Mouse (Mus musculus) neural tube, embryonic 11.5 days (tissue): ENCODE measurements at regions not wholly inside any gene's neighbourhood (a gene's known extent, or its start where the extent isn't known, plus 50 kb on each side); places are given as distances from the start of the nearest gene placed in this dataset.

Source experiments
- ATAC-seq: fragments of 200-750 bp; cut with Nextera tagmentation; 2 replicates; pipeline ENCODE4 v1.8.0; 2017; ENCODE audit warnings: moderate number of reproducible peaks, mild to moderate bottlenecking, moderate TSS enrichment, moderate library complexity; ENCODE audit not compliant: insufficient read depth, low FRiP score, low TSS enrichment
- DNase-seq: peaks from one replicate; pipeline ENCODE4 v3.0.0-alpha.2; 2015; ENCODE audit warnings: low spot score
- H3K27ac ChIP-seq: fragments of 300-500 bp; sonication (generic); 2 replicates; pipeline ENCODE4 v1.5.1; 2014; ENCODE audit warnings: low read depth, mild to moderate bottlenecking, low read length
- H3K27me3 ChIP-seq: fragments of 300-500 bp; sonication (generic); 2 replicates; pipeline ENCODE4 v1.6.1; 2014; ENCODE audit warnings: mild to moderate bottlenecking, low read length, mixed read lengths; ENCODE audit not compliant: control insufficient read depth, insufficient read depth
- H3K36me3 ChIP-seq: fragments of 300-500 bp; sonication (generic); 2 replicates; pipeline ENCODE4 v1.6.1; 2014; ENCODE audit warnings: mild to moderate bottlenecking, low read length, moderate library complexity, mixed read lengths; ENCODE audit not compliant: control insufficient read depth, insufficient read depth
- H3K4me1 ChIP-seq: fragments of 300-500 bp; sonication (generic); 2 replicates; pipeline ENCODE4 v1.6.1; 2014; ENCODE audit warnings: low read length, mixed read lengths; ENCODE audit not compliant: control insufficient read depth, insufficient read depth
- H3K4me2 ChIP-seq: fragments of 300-500 bp; sonication (generic); 2 replicates; pipeline ENCODE4 v1.6.1; 2014; ENCODE audit warnings: low read depth, mild to moderate bottlenecking, moderate library complexity
- H3K4me3 ChIP-seq: fragments of 300-500 bp; sonication (generic); 2 replicates; pipeline ENCODE4 v1.5.1; 2014; ENCODE audit warnings: low read depth, low read length
- H3K9ac ChIP-seq: fragments of 300-500 bp; sonication (generic); 2 replicates; pipeline ENCODE4 v1.6.1; 2014; ENCODE audit warnings: mild to moderate bottlenecking, low read length
- H3K9me3 ChIP-seq: fragments of 300-500 bp; sonication (generic); 2 replicates; pipeline ENCODE4 v1.6.1; 2016; ENCODE audit warnings: low read length; ENCODE audit not compliant: control insufficient read depth
- WGBS: fragments of 180-500 bp; shearing (Covaris S2); extraction: QIAGEN DNeasy Blood & Tissue Kit; methylation state at CpG from one replicate; pipeline ENCODE4 v1.1.7; 2014; 5-methylcytosine and 5-hydroxymethylcytosine counted together

- no peak overlapping the region for H3K4me2 ChIP-seq
- H3K4me3 ChIP-seq = no peak overlapping the region
- H3K9ac ChIP-seq = no peak overlapping the region
- H3K9me3 ChIP-seq = no peaks in the 10 kb centered on the region
- WGBS = 88% methylated on average over 7 of the region's 8 CpGs
- ATAC-seq (no peak), DNase-seq (no peak)
- H3K27me3 ChIP-seq = no peaks in the 10 kb centered on the region
- H3K4me1 ChIP-seq = no peaks in the 10 kb centered on the region
- no peaks in the 10 kb centered on the region for H3K36me3 ChIP-seq
- H3K27ac ChIP-seq = no peak overlapping the region
Observed at GRCm38 (mm10) chr13:97463798-97464197, 222.9 kb downstream of the Enc1 start.

- ATAC-seq = no peak
- no peak overlapping the region for H3K4me3 ChIP-seq
- no peaks in the 10 kb centered on the region for H3K4me1 ChIP-seq
- no peaks in the 10 kb centered on the region for H3K27me3 ChIP-seq
- no peaks in the 10 kb centered on the region for H3K9me3 ChIP-seq
- no peak for DNase-seq
- no peak overlapping the region for H3K9ac ChIP-seq
- 94% methylated on average over 2 of the region's 2 CpGs for WGBS
- H3K27ac ChIP-seq = no peak overlapping the region
- no peak overlapping the region for H3K4me2 ChIP-seq
- H3K36me3 ChIP-seq = no peaks in the 10 kb centered on the region
Observed at GRCm38 (mm10) chr13:97462884-97463235, 222.0 kb downstream of the Enc1 start.

GRCm38 (mm10) chr13:97462110-97462883 is 221.4 kb downstream of the Enc1 start:
- no peak overlapping the region for H3K9ac ChIP-seq
- no peaks in the 10 kb centered on the region for H3K4me1 ChIP-seq
- no peaks in the 10 kb centered on the region for H3K27me3 ChIP-seq
- no peak overlapping the region for H3K4me2 ChIP-seq
- no peak overlapping the region for H3K27ac ChIP-seq
- 89% methylated on average over 13 of the region's 13 CpGs for WGBS
- no peaks in the 10 kb centered on the region for H3K36me3 ChIP-seq
- no peaks in the 10 kb centered on the region for H3K9me3 ChIP-seq
- ATAC-seq (no peak), DNase-seq (no peak)
- H3K4me3 ChIP-seq = no peak overlapping the region

- no peaks in the 10 kb centered on the region for H3K9me3 ChIP-seq
- H3K4me1 ChIP-seq = no peaks in the 10 kb centered on the region
- ATAC-seq (no peak), DNase-seq (no peak)
- no peak overlapping the region for H3K27ac ChIP-seq
- H3K36me3 ChIP-seq = no peaks in the 10 kb centered on the region
- H3K27me3 ChIP-seq = no peaks in the 10 kb centered on the region
- H3K9ac ChIP-seq = no peak overlapping the region
- WGBS = 91% methylated on average over 4 of the region's 4 CpGs
- no peak overlapping the region for H3K4me2 ChIP-seq
- H3K4me3 ChIP-seq = no peak overlapping the region
Observed at GRCm38 (mm10) chr13:97461207-97461606, 220.3 kb downstream of the Enc1 start.

- no peaks in the 10 kb centered on the region for H3K9me3 ChIP-seq
- 90% methylated on average over 7 of the region's 7 CpGs for WGBS
- H3K4me2 ChIP-seq = no peak overlapping the region
- H3K4me1 ChIP-seq = no peaks in the 10 kb centered on the region
- H3K4me3 ChIP-seq = no peak overlapping the region
- H3K36me3 ChIP-seq = no peaks in the 10 kb centered on the region
- no peaks in the 10 kb centered on the region for H3K27me3 ChIP-seq
- H3K27ac ChIP-seq = no peak overlapping the region
- no peak overlapping the region for H3K9ac ChIP-seq
- no peak for ATAC-seq
- DNase-seq = no peak
Observed at GRCm38 (mm10) chr13:97459106-97459505, 218.2 kb downstream of the Enc1 start.

- no peak for DNase-seq
- WGBS = 59% methylated on average over 6 of the region's 6 CpGs
Observed at GRCm38 (mm10) chr13:97455961-97456360, 215.1 kb downstream of the Enc1 start.

GRCm38 (mm10) chr13:97454715-97455114 is 213.8 kb downstream of the Enc1 start:
- Histone ChIP-seq H3K4me2 (no peak overlapping the region), H3K36me3 (no peaks in the 10 kb centered on the region), H3K27ac (no peak overlapping the region), H3K27me3 (no peaks in the 10 kb centered on the region), H3K9ac (no peak overlapping the region), H3K4me3 (no peak overlapping the region), H3K4me1 (peaks cover 7% of the 10 kb centered on the region; the same call in 1 of the 2 replicates), H3K9me3 (no peaks in the 10 kb centered on the region)
- WGBS = 71% methylated on average over 8 of the region's 8 CpGs
- ATAC-seq (no peak), DNase-seq (no peak)

More at GRCm38 (mm10) chr13:97455961-97456360, 215.1 kb downstream of the Enc1 start:
- H3K4me2 ChIP-seq = no peak overlapping the region
- H3K9me3 ChIP-seq = no peaks in the 10 kb centered on the region
- H3K36me3 ChIP-seq = no peaks in the 10 kb centered on the region
- H3K9ac ChIP-seq = no peak overlapping the region
- no peak overlapping the region for H3K4me3 ChIP-seq
- H3K27ac ChIP-seq = no peak overlapping the region
- H3K4me1 ChIP-seq = peaks cover 7% of the 10 kb centered on the region; the same call in 1 of the 2 replicates
- H3K27me3 ChIP-seq = no peaks in the 10 kb centered on the region
- ATAC-seq = no peak

GRCm38 (mm10) chr13:97453469-97453868 is 212.6 kb downstream of the Enc1 start:
- Histone ChIP-seq H3K4me1 (peaks cover 7% of the 10 kb centered on the region; the same call in 1 of the 2 replicates), H3K9me3 (no peaks in the 10 kb centered on the region), H3K4me3 (no peak overlapping the region), H3K9ac (no peak overlapping the region), H3K27me3 (no peaks in the 10 kb centered on the region), H3K36me3 (no peaks in the 10 kb centered on the region), H3K4me2 (no peak overlapping the region), H3K27ac (no peak overlapping the region)
- WGBS = 30% methylated on average over 6 of the region's 6 CpGs
- ATAC-seq (no peak), DNase-seq (no peak)

- no peaks in the 10 kb centered on the region for H3K9me3 ChIP-seq
- ATAC-seq (no peak), DNase-seq (peak; percentile 27)
- no peak overlapping the region for H3K27ac ChIP-seq
- no peak overlapping the region for H3K4me3 ChIP-seq
- H3K4me2 ChIP-seq = no peak overlapping the region
- no peaks in the 10 kb centered on the region for H3K27me3 ChIP-seq
- H3K36me3 ChIP-seq = no peaks in the 10 kb centered on the region
- peaks cover 7% of the 10 kb centered on the region; the same call in 1 of the 2 replicates for H3K4me1 ChIP-seq
- H3K9ac ChIP-seq = no peak overlapping the region
- WGBS = 7% methylated on average over 5 of the region's 5 CpGs
Observed at GRCm38 (mm10) chr13:97453090-97453430, 212.2 kb downstream of the Enc1 start.
